Mouse (Mus musculus) left cerebral cortex, adult 18-20 months (tissue): Measurements from ENCODE around the gene P2ry2. TPM values are rescaled to one million over a fixed set of nuclear protein-coding genes. Genes with fewer than 3 reads are reported as not detected.

ENCODE experiments used
- DNase-seq, 2 experiments: peaks; one replicate each; pipeline ENCODE4 v3.0.0; 2021 to 2022; ENCODE audit warnings: low spot score in 2 of 2, mixed read lengths in 1 of 2
- total RNA-seq, 2 experiments: library from RNA; stranded (reverse); gene quantifications; 2 replicates each; pipeline ENCODE4 v1.2.3; 2021

P2ry2 gene
- total RNA-seq, 2 experiments from 2014 or later, result 1.5 to 1.6 TPM

- no peak for DNase-seq
Measured at GRCm38 (mm10) chr7:100990636-100991311, 21.9 kb downstream of the P2ry2 start.

- peak; percentile 48 to 63 for DNase-seq
Measured at GRCm38 (mm10) chr7:100988092-100988491, 24.6 kb downstream of the P2ry2 start.

- DNase-seq, result no peak
Measured at GRCm38 (mm10) chr7:100984452-100985395, 27.9 kb downstream of the P2ry2 start.

GRCm38 (mm10) chr7:100979175-100979574, 33.5 kb downstream of the P2ry2 start:
- DNase-seq, result no peak

DNA sequence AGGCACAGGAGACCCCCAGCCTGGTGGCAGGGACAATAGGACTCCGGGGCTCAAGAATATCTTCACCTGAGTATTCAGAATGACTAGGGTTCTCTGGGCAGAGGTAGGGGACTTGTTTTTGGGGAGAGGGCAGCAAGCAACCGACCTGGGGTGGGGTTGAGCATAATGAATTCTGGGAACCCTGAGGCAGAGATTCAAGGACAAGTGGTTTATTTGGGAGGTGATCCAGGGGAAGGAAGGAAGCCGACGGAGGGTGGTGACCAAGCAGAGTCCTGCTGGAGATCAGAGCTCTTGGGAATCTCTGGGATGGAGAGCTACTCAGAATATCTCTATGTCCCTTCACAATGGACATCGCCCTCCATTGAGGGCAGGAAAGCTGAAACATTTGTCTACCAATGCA, 34.5 kb downstream of the P2ry2 start:
- DNase-seq, result no peak

- no peak for DNase-seq
Measured at GRCm38 (mm10) chr7:100974135-100974903, 38.3 kb downstream of the P2ry2 start, which contains the start of gene P2ry6. TSS of gene P2ry6 (minus strand) at chr7:100974649.

DNA sequence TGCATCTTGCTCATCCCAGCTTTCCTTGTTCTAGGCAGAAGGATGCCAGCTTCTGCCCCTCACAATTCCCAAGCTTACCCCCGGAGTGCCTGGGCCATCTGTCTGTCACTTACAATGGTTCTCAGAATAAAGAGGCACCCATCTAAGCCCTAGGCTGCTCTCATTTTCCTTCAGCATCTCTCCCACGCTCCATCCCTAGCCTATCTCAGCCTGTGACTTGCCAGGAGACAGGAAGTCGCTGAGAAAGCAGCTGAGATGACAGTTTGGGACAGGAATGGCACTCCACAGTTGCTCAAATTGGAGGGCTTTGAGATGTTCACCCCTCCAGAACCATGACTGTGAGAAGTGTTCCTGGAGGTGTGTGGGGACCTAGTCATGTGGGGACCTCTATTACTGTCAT, 39.8 kb downstream of the P2ry2 start:
- DNase-seq, result no peak

DNA sequence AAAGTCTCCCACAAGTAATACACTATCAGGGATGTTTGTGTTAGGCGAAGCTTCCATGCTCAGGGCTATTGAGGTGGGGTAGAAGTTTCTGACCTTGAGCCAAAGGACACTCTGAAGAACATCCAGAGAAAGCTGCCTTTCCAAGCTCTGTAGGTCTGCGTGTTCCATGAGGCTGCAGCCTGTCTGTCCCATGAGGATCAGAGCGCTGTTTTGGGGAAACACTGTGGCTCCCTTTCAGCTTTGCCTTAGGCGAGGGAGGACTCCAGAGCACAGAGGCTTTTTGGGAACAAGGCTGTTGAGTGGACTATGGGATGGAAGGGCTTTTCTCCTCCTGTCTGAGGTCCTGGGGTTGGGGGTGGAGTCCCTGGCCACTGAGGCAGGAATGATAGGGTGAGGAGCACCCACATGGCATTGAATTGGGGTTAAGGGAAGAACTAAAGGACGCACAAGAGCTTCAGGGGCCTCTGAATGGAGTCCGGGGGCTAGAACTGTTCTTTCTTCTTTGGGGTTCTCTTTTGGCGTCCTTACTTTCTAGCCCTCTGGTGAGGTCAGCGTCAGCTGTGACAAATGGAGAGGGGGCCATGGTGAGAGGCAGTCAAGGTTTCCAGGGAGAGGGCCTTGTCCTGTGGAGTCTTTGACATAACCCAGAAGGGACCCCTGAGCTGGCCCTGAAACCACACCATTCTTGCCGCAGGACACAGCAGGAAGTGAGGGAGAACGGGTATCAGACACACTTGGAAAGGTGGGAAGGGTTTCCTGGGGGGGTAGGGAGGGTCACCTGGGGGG, 43.6 kb downstream of the P2ry2 start:
- DNase-seq, result no peak

DNA sequence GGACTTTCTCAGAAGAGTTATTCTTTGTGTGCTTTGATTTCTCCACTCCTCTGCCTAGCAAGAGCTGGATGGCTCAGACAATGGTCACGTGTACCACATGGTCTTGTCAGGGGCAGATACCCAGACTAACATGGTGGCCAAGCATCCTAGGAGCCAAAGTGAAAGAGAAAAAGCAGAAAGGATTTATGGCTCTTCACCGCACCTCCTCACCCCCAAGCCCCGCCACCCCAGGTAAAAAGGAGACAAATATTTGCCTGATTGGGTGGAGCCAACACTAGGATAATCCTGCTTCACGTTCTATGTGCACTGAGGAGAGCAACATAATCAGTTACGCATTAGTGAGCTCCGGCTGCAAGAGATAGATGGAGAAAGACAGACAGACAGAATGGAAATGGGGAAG, 44.3 kb downstream of the P2ry2 start:
- DNase-seq, result no peak

- DNase-seq, result no peak
Measured at GRCm38 (mm10) chr7:100967850-100968249, 44.8 kb downstream of the P2ry2 start.

GRCm38 (mm10) chr7:100966014-100966413, 46.7 kb downstream of the P2ry2 start:
- DNase-seq, result no peak

DNA sequence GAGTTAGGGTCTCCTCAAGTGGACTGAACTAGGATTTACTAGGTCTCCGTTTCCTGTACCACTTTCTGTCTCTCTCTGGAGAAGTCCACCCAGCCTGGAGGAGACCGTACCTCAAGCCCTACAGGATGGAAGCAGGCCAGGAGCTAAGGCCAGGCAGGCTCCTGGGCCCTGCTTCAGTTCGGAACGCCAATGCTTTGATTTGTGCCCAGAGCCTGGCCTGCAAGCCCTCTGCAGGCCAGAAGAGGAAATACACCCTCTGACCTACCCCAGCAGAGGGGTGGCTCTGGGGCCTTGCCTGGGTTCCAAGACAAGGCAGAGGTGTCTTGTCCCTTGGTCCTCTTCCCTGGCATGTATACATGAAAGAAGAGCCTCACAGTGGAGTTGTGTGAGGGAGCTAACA, 47.6 kb downstream of the P2ry2 start:
- no peak for DNase-seq

GRCm38 (mm10) chr7:100964242-100964641, 48.4 kb downstream of the P2ry2 start:
- no peak for DNase-seq

DNA sequence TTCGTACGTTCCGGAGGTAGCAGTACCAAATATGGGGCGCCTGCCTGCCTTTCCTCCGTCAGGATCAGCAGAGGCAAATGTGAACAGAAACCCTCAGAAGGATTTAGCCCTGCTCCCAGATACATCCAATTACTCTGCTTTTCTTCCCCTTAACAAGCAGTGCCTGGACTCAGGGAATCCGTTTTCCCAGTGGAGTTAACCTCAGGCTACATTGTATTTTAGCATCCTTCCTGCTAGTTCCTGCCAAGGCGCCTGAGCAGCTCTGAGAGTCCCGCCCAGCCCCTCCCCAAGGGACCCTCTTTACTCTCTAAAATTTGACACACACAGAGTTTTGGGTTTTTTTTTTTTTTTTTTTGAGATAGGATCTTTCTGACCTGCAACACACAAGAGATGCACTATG, 49.3 kb downstream of the P2ry2 start:
- no peak for DNase-seq

- no peak for DNase-seq
Measured at GRCm38 (mm10) chr7:100961146-100961545, 51.5 kb downstream of the P2ry2 start.

DNA sequence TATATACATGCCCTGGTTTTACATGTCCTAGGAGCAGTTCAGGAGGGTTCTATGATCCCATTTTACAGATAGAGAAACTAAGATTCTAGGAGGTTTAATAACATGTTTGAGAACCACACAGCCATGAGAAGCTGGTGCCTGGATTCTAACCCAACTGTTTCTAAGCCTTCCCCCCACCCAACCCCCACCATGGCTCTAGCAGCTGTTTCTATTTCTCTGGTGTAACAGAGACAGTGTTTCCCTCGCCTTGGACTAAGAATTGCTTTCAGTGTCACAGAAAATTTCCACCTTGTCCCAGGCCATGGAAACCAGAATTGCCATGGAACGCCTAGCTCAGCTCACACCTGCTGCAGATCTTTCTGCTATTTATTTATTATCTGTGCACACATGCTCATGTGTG, 52.2 kb downstream of the P2ry2 start:
- DNase-seq, result no peak

- DNase-seq, result no peak
Measured at GRCm38 (mm10) chr7:100958426-100958825, 54.2 kb downstream of the P2ry2 start.

GRCm38 (mm10) chr7:100952686-100953085, 60.0 kb downstream of the P2ry2 start:
- DNase-seq, result no peak

DNA sequence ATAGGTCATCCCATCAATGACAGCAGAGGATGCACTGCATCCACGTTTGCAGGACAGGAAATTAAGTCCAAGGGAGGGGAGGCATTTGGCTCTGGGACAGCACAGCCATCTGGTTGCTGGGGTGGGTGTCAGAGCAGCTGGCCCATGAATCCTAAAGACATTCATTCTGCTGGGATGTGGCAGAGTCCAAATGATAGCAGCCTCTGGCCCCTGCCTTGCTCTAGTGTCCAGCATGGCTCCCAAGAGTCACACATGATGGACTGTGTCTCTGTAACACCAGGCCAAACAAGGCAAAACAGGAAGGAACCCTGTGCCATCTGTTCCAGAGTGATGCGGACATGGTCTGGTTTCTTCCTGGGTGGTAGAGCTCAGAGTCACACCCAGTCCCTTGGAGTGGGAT, 60.8 kb downstream of the P2ry2 start:
- DNase-seq, result no peak

DNA sequence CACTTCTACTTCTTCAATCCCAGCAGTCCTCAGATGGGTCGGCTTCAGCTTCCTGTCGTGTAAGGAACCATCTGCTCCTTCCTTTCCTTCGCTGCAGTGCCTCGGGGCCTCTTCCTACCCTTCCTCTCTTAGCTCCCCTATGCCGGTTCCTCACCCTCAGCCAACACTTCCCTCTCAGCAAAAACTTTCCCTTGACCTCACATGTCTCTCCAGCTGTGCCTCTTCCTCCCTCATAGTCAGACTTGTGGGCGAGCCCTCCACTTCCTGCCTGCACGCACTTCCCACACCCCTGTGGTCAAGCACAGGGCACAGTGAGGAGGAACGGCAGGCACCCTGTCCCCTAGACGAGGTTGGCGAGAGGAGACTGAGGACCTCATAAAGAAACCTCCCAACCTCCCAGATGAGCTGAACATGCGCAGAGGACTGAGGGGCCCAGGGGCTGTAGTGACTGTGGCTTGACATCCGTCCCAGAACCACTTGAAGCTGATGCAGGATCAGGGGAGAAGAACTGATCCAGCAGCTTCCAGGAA, 62.1 kb downstream of the P2ry2 start:
- DNase-seq, result no peak

- no peak for DNase-seq
Measured at GRCm38 (mm10) chr7:100950031-100950430, 62.6 kb downstream of the P2ry2 start.
